Mouse (Mus musculus) limb, embryonic 12.5 days (tissue): ENCODE data around the gene Shisa9. TPM values are rescaled to one million over a fixed set of nuclear protein-coding genes. Genes with fewer than 3 reads are reported as not detected.

Experiments used
- ATAC-seq: fragments of 200-750 bp; cut with Nextera tagmentation; 2 replicates; pipeline ENCODE4 v1.8.0; 2017; ENCODE audit warnings: low read depth, moderate TSS enrichment; ENCODE audit not compliant: insufficient number of reproducible peaks, insufficient read depth, low FRiP score, low TSS enrichment
- H3K27ac ChIP-seq: fragments of 300-500 bp; sonication (generic); 2 replicates; pipeline ENCODE4 v1.5.1; 2016; ENCODE audit warnings: mild to moderate bottlenecking, moderate library complexity
- H3K27me3 ChIP-seq: fragments of 300-500 bp; sonication (generic); 2 replicates; pipeline ENCODE4 v1.6.1; 2016; ENCODE audit warnings: mild to moderate bottlenecking, moderate library complexity
- H3K36me3 ChIP-seq: fragments of 300-500 bp; sonication (generic); 2 replicates; pipeline ENCODE4 v1.6.1; 2016; ENCODE audit warnings: mild to moderate bottlenecking, moderate library complexity
- H3K4me1 ChIP-seq: fragments of 300-500 bp; sonication (generic); replicated peaks from 2 replicates; pipeline ENCODE4 v1.6.1; 2016
- H3K4me2 ChIP-seq: fragments of 300-500 bp; sonication (generic); 2 replicates; pipeline ENCODE4 v1.6.1; 2016; ENCODE audit warnings: mild to moderate bottlenecking, moderate library complexity
- H3K4me3 ChIP-seq: fragments of 300-500 bp; sonication (generic); replicated peaks from 2 replicates; pipeline ENCODE4 v1.5.1; 2016; ENCODE audit warnings: mild to moderate bottlenecking
- H3K9ac ChIP-seq: fragments of 300-500 bp; sonication (generic); replicated peaks from 2 replicates; pipeline ENCODE4 v1.6.1; 2016; ENCODE audit warnings: mild to moderate bottlenecking, moderate library complexity
- H3K9me3 ChIP-seq: fragments of 300-500 bp; sonication (generic); 2 replicates; pipeline ENCODE4 v1.6.1; 2016; ENCODE audit warnings: mild to moderate bottlenecking, moderate library complexity
- WGBS: fragments of 180-500 bp; shearing (Covaris S2); methylation state at CpG from one replicate; pipeline ENCODE4 v1.1.7; 2016; 5-methylcytosine and 5-hydroxymethylcytosine counted together
- polyA plus RNA-seq: library from polyadenylated mRNA; unstranded; fragments of >200 nt; fragmentation: Nextera tagmentation; extraction: Ambion mirVana; gene quantifications from 2 replicates; pipeline ENCODE4 v1.2.1, GENCODE M21; 2016

Shisa9 gene
- polyA plus RNA-seq, 1 experiment from 2014 or later, result 0.16 TPM

- Histone ChIP-seq H3K4me2 (no peak overlapping the region), H3K4me3 (no peak overlapping the region), H3K36me3 (no peaks in the 10 kb centered on the region), H3K4me1 (peaks cover 5% of the 10 kb centered on the region; the same call in 1 of the 2 replicates), H3K27me3 (no peaks in the 10 kb centered on the region), H3K27ac (no peak overlapping the region), H3K9me3 (no peaks in the 10 kb centered on the region), H3K9ac (no peak overlapping the region)
- ATAC-seq, result no peak
- WGBS, result 87% methylated on average over 5 of the region's 5 CpGs
Measured at GRCm38 (mm10) chr16:12072573-12072972, 88.7 kb downstream of the Shisa9 start.

GRCm38 (mm10) chr16:12076270-12076669, 92.4 kb downstream of the Shisa9 start:
- Histone ChIP-seq H3K36me3 (no peaks in the 10 kb centered on the region), H3K27ac (no peak overlapping the region), H3K9ac (no peak overlapping the region), H3K27me3 (no peaks in the 10 kb centered on the region), H3K4me1 (peaks cover 5% of the 10 kb centered on the region; the same call in 1 of the 2 replicates), H3K4me3 (no peak overlapping the region), H3K9me3 (no peaks in the 10 kb centered on the region), H3K4me2 (no peak overlapping the region)
- no peak for ATAC-seq
- 56% methylated on average over 3 of the region's 3 CpGs for WGBS

GRCm38 (mm10) chr16:12076700-12077099, 92.8 kb downstream of the Shisa9 start:
- no peak for ATAC-seq
- no peak overlapping the region for H3K27ac ChIP-seq
- H3K4me2 ChIP-seq, result no peak overlapping the region
- no peaks in the 10 kb centered on the region for H3K36me3 ChIP-seq
- peaks cover 5% of the 10 kb centered on the region; the same call in 1 of the 2 replicates for H3K4me1 ChIP-seq
- no peak overlapping the region for H3K9ac ChIP-seq
- H3K27me3 ChIP-seq, result no peaks in the 10 kb centered on the region
- no peaks in the 10 kb centered on the region for H3K9me3 ChIP-seq
- WGBS, result 58% methylated on average over 2 of the region's 2 CpGs
- no peak overlapping the region for H3K4me3 ChIP-seq

- no peaks in the 10 kb centered on the region for H3K4me1 ChIP-seq
- no peak overlapping the region for H3K9ac ChIP-seq
- no peak for ATAC-seq
- H3K4me3 ChIP-seq, result no peak overlapping the region
- H3K27ac ChIP-seq, result no peak overlapping the region
- no peaks in the 10 kb centered on the region for H3K27me3 ChIP-seq
- H3K4me2 ChIP-seq, result no peak overlapping the region
- H3K9me3 ChIP-seq, result no peaks in the 10 kb centered on the region
- WGBS, result 79% methylated on average over 2 of the region's 2 CpGs
- no peaks in the 10 kb centered on the region for H3K36me3 ChIP-seq
Measured at GRCm38 (mm10) chr16:12083082-12083481, 99.2 kb downstream of the Shisa9 start.

GRCm38 (mm10) chr16:12090604-12091235, 106.8 kb downstream of the Shisa9 start:
- Histone ChIP-seq H3K36me3 (no peaks in the 10 kb centered on the region), H3K4me2 (no peak overlapping the region), H3K4me1 (no peaks in the 10 kb centered on the region), H3K27ac (no peak overlapping the region), H3K9ac (no peak overlapping the region), H3K9me3 (no peaks in the 10 kb centered on the region), H3K27me3 (no peaks in the 10 kb centered on the region), H3K4me3 (no peak overlapping the region)
- WGBS, result 62% methylated on average over 5 of the region's 5 CpGs
- no peak for ATAC-seq

- H3K27ac ChIP-seq, result no peak overlapping the region
- no peaks in the 10 kb centered on the region for H3K4me1 ChIP-seq
- H3K27me3 ChIP-seq, result no peaks in the 10 kb centered on the region
- no peak overlapping the region for H3K4me2 ChIP-seq
- no peaks in the 10 kb centered on the region for H3K36me3 ChIP-seq
- no peak overlapping the region for H3K4me3 ChIP-seq
- no peaks in the 10 kb centered on the region for H3K9me3 ChIP-seq
- WGBS, result 88% methylated on average over 4 of the region's 4 CpGs
- no peak for ATAC-seq
- no peak overlapping the region for H3K9ac ChIP-seq
Measured at GRCm38 (mm10) chr16:12093253-12093652, 109.3 kb downstream of the Shisa9 start.

- no peaks in the 10 kb centered on the region for H3K9me3 ChIP-seq
- no peak for ATAC-seq
- no peak overlapping the region for H3K4me3 ChIP-seq
- no peak overlapping the region for H3K4me2 ChIP-seq
- no peaks in the 10 kb centered on the region for H3K27me3 ChIP-seq
- H3K36me3 ChIP-seq, result no peaks in the 10 kb centered on the region
- WGBS, result 56% methylated on average over 7 of the region's 7 CpGs
- no peaks in the 10 kb centered on the region for H3K4me1 ChIP-seq
- no peak overlapping the region for H3K27ac ChIP-seq
- H3K9ac ChIP-seq, result no peak overlapping the region
Measured at GRCm38 (mm10) chr16:12094784-12095315, 110.9 kb downstream of the Shisa9 start.

GRCm38 (mm10) chr16:12095365-12095764, 111.5 kb downstream of the Shisa9 start:
- ATAC-seq, result no peak
- WGBS, result 44% methylated on average over 2 of the region's 2 CpGs
- H3K9me3 ChIP-seq, result no peaks in the 10 kb centered on the region
- no peak overlapping the region for H3K4me3 ChIP-seq
- no peak overlapping the region for H3K4me2 ChIP-seq
- H3K27me3 ChIP-seq, result no peaks in the 10 kb centered on the region
- H3K4me1 ChIP-seq, result no peaks in the 10 kb centered on the region
- H3K27ac ChIP-seq, result no peak overlapping the region
- no peaks in the 10 kb centered on the region for H3K36me3 ChIP-seq
- H3K9ac ChIP-seq, result no peak overlapping the region

- no peak overlapping the region for H3K4me3 ChIP-seq
- H3K9ac ChIP-seq, result no peak overlapping the region
- no peaks in the 10 kb centered on the region for H3K4me1 ChIP-seq
- H3K36me3 ChIP-seq, result no peaks in the 10 kb centered on the region
- H3K27me3 ChIP-seq, result no peaks in the 10 kb centered on the region
- WGBS, result 84% methylated on average over 4 of the region's 4 CpGs
- no peaks in the 10 kb centered on the region for H3K9me3 ChIP-seq
- ATAC-seq, result no peak
- no peak overlapping the region for H3K4me2 ChIP-seq
- H3K27ac ChIP-seq, result no peak overlapping the region
Measured at GRCm38 (mm10) chr16:12108436-12108835, 124.5 kb downstream of the Shisa9 start.

- no peak overlapping the region for H3K27ac ChIP-seq
- no peak overlapping the region for H3K4me3 ChIP-seq
- 82% methylated on average over 5 of the region's 5 CpGs for WGBS
- no peaks in the 10 kb centered on the region for H3K9me3 ChIP-seq
- no peaks in the 10 kb centered on the region for H3K27me3 ChIP-seq
- H3K4me1 ChIP-seq, result no peaks in the 10 kb centered on the region
- no peak overlapping the region for H3K4me2 ChIP-seq
- no peak for ATAC-seq
- H3K36me3 ChIP-seq, result no peaks in the 10 kb centered on the region
- H3K9ac ChIP-seq, result no peak overlapping the region
Measured at GRCm38 (mm10) chr16:12110851-12111437, 127.0 kb downstream of the Shisa9 start.

GRCm38 (mm10) chr16:12114396-12114795, 130.5 kb downstream of the Shisa9 start:
- Histone ChIP-seq H3K27ac (no peak overlapping the region), H3K4me3 (no peak overlapping the region), H3K9me3 (no peaks in the 10 kb centered on the region), H3K4me2 (no peak overlapping the region), H3K9ac (no peak overlapping the region), H3K4me1 (no peaks in the 10 kb centered on the region), H3K27me3 (no peaks in the 10 kb centered on the region), H3K36me3 (no peaks in the 10 kb centered on the region)
- no peak for ATAC-seq
- WGBS, result 79% methylated on average over 5 of the region's 5 CpGs
